Mouse (Mus musculus) heart, embryonic 15.5 days (tissue): ENCODE measurements around the gene Ildr1. TPM values are rescaled to one million over a fixed set of nuclear protein-coding genes. Genes with fewer than 3 reads are reported as not detected.

Experiments used
- ATAC-seq: fragments of 200-750 bp; cut with Nextera tagmentation; replicated peaks from 2 replicates; pipeline ENCODE4 v1.8.0; 2017; ENCODE audit warnings: low read depth, moderate TSS enrichment; ENCODE audit not compliant: insufficient number of reproducible peaks, insufficient read depth, low FRiP score
- H3K27ac ChIP-seq: fragments of 300-500 bp; sonication (generic); 2 replicates; pipeline ENCODE4 v1.5.1; 2015; ENCODE audit warnings: mild to moderate bottlenecking, inconsistent platforms
- H3K27me3 ChIP-seq: fragments of 300-500 bp; sonication (generic); 2 replicates; pipeline ENCODE4 v1.6.1; 2015; ENCODE audit warnings: inconsistent platforms
- H3K36me3 ChIP-seq: fragments of 300-500 bp; sonication (generic); 2 replicates; pipeline ENCODE4 v1.6.1; 2015; ENCODE audit warnings: mild to moderate bottlenecking, inconsistent platforms
- H3K4me1 ChIP-seq: fragments of 300-500 bp; sonication (generic); replicated peaks from 2 replicates; pipeline ENCODE4 v1.6.1; 2015; ENCODE audit warnings: inconsistent platforms
- H3K4me2 ChIP-seq: fragments of 300-500 bp; sonication (generic); 2 replicates; pipeline ENCODE4 v1.6.1; 2015; ENCODE audit warnings: inconsistent platforms, mild to moderate bottlenecking, moderate library complexity
- H3K4me3 ChIP-seq: fragments of 300-500 bp; sonication (generic); 2 replicates; pipeline ENCODE4 v1.5.1; 2015; ENCODE audit warnings: mild to moderate bottlenecking, inconsistent platforms
- H3K9ac ChIP-seq: fragments of 300-500 bp; sonication (generic); 2 replicates; pipeline ENCODE4 v1.6.1; 2015; ENCODE audit warnings: mild to moderate bottlenecking, inconsistent platforms
- H3K9me3 ChIP-seq: fragments of 300-500 bp; sonication (generic); replicated peaks from 2 replicates; pipeline ENCODE4 v1.6.1; 2016; ENCODE audit warnings: inconsistent platforms
- WGBS: fragments of 180-500 bp; shearing (Covaris S2); methylation state at CpG from one replicate; pipeline ENCODE4 v1.1.7; 2015; ENCODE audit warnings: mixed read lengths; 5-methylcytosine and 5-hydroxymethylcytosine counted together
- polyA plus RNA-seq: library from polyadenylated mRNA; unstranded; fragments of >200 nt; fragmentation: Nextera tagmentation; extraction: Ambion mirVana; gene quantifications from 2 replicates; pipeline ENCODE4 v1.2.1, GENCODE M21; 2015

Gene Ildr1
- polyA plus RNA-seq, 1 experiment from 2014 or later: 0.34 TPM

DNA sequence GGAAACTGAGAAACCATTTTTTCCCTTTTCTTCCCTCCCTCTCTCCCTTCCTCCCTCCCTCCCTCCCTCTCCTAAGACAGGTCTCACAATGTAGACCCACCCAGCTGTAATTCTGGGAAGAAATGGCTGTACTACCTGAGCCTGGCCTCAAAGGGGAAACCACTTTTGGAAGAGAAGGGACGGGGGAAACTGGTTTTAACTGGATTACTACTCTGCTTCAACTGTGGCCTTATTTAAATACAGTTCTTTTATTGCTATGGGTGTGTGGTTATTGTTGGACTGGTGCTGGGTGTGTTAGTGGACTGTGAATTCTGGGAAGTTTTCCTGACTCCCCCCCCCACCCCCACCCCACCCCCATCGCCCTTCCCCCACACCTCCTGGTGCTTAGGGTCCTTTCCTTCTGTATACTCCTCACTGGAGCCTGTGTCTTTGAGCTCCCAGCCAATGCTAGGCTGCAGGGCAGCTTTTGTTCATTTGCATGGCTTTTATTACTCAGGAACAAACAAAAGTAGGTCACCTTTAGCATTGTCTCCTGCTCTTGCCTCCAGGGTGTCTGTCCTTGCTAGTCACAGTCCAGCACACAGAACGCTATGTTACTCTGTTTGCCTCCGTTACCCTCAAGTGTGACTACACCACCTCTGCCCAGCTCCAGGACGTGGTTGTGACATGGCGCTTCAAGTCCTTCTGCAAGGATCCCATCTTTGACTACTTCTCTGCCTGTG, 14.1 kb downstream of the Ildr1 start:
- Histone ChIP-seq H3K9ac (no peak overlapping the region), H3K27ac (no peak overlapping the region), H3K27me3 (no peaks in the 10 kb centered on the region), H3K4me1 (no peaks in the 10 kb centered on the region), H3K4me2 (no peak overlapping the region), H3K4me3 (no peak overlapping the region), H3K9me3 (no peaks in the 10 kb centered on the region), H3K36me3 (no peaks in the 10 kb centered on the region)
- ATAC-seq: no peak
- WGBS: 68% methylated on average over 6 of the region's 6 CpGs

DNA sequence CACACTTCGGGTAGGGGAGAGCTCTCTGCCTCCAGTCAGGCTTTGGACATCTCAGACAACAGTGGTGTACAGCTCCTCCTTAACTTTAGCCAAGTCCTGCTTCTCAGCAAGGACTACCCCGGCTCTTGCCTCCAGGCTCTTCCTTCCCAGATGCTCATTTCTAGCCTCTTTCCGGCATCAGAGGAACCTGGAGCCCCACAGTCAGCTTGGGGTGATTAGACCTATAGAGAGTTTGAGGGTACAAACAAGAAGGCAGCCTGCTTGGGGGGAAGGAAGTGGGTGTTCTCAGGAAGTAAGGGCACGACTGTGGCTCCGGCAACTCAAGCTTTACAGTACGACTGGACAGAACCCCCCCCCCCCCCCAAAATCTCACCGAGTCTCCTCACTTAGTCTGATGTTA, 15.0 kb downstream of the Ildr1 start:
- H3K4me2 ChIP-seq: no peak overlapping the region
- no peak overlapping the region for H3K27ac ChIP-seq
- WGBS: 71% methylated on average over 7 of the region's 7 CpGs
- H3K36me3 ChIP-seq: no peaks in the 10 kb centered on the region
- no peaks in the 10 kb centered on the region for H3K9me3 ChIP-seq
- no peaks in the 10 kb centered on the region for H3K27me3 ChIP-seq
- H3K4me3 ChIP-seq: no peak overlapping the region
- H3K9ac ChIP-seq: no peak overlapping the region
- no peaks in the 10 kb centered on the region for H3K4me1 ChIP-seq
- no peak for ATAC-seq

DNA sequence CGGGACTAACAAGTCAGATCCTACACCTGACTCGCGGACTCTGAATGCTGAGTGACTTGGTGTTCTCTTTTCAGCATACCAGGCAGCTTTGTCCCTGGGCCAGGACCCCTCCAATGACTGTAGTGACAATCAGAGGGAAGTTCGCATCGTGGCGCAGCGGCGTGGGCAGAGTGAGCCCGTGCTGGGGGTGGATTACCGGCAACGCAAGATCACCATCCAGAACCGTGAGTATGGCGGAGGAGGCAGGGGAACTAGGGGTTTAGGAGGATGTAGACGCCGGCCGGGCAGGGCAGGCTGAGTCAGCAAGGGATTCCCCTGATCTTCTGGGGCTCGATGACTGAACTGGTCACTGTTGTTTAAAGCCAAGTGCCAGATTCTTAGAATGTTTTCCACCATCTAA, 15.6 kb downstream of the Ildr1 start:
- H3K4me1 ChIP-seq: no peaks in the 10 kb centered on the region
- WGBS: 87% methylated on average over 17 of the region's 17 CpGs
- H3K9me3 ChIP-seq: no peaks in the 10 kb centered on the region
- H3K4me3 ChIP-seq: no peak overlapping the region
- no peak overlapping the region for H3K27ac ChIP-seq
- no peak overlapping the region for H3K4me2 ChIP-seq
- ATAC-seq: no peak
- no peak overlapping the region for H3K9ac ChIP-seq
- no peaks in the 10 kb centered on the region for H3K27me3 ChIP-seq
- H3K36me3 ChIP-seq: no peaks in the 10 kb centered on the region

DNA sequence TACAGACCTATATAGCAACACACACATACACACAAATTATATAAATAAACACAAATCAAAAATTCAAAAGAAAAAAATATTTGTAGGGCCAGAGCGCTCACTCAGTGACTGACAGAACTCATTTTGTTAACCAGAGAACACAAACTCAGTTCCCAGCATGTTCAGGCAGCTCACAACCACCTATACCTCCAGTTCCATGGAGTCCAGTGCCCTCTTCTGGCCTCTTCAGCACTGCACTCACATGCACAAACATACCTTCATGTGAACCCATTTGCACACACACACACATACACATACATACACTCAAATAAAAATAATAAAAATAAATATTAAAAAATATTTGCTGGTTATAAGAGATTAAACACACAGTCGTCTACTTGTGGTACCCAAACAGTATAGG, 17.0 kb downstream of the Ildr1 start:
- 86% methylated on average over 2 of the region's 2 CpGs for WGBS
- no peak for ATAC-seq
- Histone ChIP-seq H3K27me3 (no peaks in the 10 kb centered on the region), H3K4me3 (no peak overlapping the region), H3K36me3 (no peaks in the 10 kb centered on the region), H3K9me3 (no peaks in the 10 kb centered on the region), H3K4me2 (no peak overlapping the region), H3K9ac (no peak overlapping the region), H3K27ac (no peak overlapping the region), H3K4me1 (no peaks in the 10 kb centered on the region)

DNA sequence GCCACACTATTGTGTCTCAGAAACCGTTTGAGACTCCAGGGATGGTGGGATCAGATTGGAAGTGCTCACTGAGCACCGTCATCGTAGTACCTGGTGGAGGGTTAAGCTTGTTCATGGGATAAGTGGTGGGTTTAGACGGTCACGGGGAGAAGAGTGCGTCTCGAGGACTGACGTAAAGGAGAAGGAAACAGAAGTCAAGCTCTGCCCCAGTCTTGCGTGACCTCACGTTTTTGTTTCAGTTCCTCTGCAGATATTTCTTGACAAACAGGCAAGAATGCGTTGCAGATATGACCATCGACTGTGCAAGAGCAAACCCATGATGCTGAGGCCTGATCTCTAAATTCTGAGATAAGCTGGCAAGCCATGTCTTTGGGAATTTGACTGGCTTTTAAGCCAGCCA, 18.0 kb downstream of the Ildr1 start:
- H3K36me3 ChIP-seq: no peaks in the 10 kb centered on the region
- H3K4me3 ChIP-seq: no peak overlapping the region
- H3K27ac ChIP-seq: no peak overlapping the region
- H3K27me3 ChIP-seq: no peaks in the 10 kb centered on the region
- no peak overlapping the region for H3K9ac ChIP-seq
- H3K4me1 ChIP-seq: no peaks in the 10 kb centered on the region
- ATAC-seq: no peak
- H3K4me2 ChIP-seq: no peak overlapping the region
- WGBS: 72% methylated on average over 12 of the region's 12 CpGs
- no peaks in the 10 kb centered on the region for H3K9me3 ChIP-seq

DNA sequence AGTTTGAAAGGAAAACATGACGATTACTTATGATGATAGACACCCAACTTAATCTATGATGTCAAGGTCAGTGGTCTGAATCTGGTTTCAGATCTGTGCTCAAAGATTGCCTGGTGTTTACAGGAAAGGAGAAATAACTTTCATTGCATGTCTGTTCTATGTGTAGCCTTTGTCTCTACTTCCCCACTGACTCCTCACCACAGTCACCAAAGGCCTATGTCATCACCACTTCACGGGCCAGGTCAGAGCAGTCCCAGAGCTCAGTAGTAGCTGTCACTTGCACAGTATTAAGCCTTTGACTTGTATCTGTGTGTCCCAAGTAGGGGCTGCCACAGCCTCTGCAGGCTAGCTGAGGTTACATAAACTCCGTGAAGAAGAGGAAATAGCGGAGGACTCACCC, 23.7 kb downstream of the Ildr1 start:
- Histone ChIP-seq H3K27ac (no peak overlapping the region), H3K36me3 (no peaks in the 10 kb centered on the region), H3K9me3 (no peaks in the 10 kb centered on the region), H3K9ac (no peak overlapping the region), H3K4me1 (no peaks in the 10 kb centered on the region), H3K4me2 (no peak overlapping the region), H3K27me3 (peaks cover 8% of the 10 kb centered on the region; the same call in 1 of the 2 replicates), H3K4me3 (no peak overlapping the region)
- WGBS: 74% methylated on average over 4 of the region's 4 CpGs
- ATAC-seq: no peak

DNA sequence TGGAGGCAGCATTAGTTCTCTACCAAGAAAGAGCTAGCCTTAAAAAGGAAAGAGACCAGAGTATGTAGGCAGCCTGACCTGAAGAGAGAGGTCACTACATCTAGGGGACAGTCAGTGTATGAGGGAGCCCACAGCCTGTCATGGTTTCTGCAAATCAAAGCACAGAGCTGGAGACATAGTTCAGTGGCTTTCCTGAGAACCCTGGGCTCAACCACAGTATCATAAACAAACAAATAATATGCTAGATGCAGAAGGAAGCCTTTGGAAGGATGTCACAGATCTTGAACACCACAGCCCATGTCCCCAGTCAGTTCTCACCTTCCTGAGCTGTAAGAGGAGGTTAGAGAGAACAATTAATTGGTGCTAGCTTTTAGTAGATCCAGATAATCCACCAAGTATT, 24.9 kb downstream of the Ildr1 start:
- Histone ChIP-seq H3K4me2 (no peak overlapping the region), H3K27ac (no peak overlapping the region), H3K4me1 (no peaks in the 10 kb centered on the region), H3K4me3 (no peak overlapping the region), H3K9me3 (no peaks in the 10 kb centered on the region), H3K9ac (no peak overlapping the region), H3K36me3 (no peaks in the 10 kb centered on the region), H3K27me3 (peaks cover 8% of the 10 kb centered on the region; the same call in 1 of the 2 replicates)
- ATAC-seq: no peak

DNA sequence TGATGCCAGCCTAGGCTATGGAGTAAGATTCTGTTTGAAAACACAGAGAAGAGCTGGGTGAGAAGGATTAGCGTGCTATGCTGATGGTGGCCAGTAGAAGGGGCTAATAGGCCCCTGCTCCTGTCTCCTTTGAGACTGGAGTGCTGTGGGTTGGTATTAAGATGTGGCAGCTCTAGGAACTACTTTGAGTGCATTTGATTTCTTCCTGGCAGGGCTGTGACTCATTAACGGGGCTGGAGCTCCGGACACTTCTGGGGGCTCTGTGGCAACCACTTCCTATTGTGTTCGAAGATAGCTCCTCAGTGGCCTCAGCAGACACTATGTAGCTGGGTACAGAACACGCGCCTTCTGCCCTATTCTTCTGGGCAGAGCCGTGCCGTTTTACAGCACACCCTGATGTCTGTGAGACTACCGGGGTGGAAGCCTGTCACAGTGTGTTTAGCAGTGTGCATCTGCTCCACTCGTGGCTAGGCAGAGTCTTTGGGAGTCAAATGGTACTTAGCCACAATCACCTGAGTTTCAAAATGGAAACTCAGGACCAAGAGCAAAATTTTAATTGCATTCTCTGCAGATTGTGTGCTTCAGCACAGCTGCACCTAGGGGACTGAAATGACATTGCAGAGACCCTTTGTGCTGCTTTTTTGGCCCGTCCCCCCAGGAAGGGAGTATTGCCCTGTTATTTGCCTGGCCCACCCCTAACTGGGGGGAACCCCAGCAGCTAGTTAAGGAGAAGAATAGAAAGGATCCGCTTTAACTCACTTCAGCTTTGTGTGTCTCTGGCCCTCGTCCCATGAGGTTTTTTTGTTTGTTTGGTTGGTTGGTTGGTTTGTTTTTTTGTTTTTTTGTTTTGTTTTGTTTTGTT, 26.6 kb downstream of the Ildr1 start:
- no peaks in the 10 kb centered on the region for H3K9me3 ChIP-seq
- peaks cover 8% of the 10 kb centered on the region; the same call in 1 of the 2 replicates for H3K27me3 ChIP-seq
- no peaks in the 10 kb centered on the region for H3K4me1 ChIP-seq
- WGBS: 62% methylated on average over 13 of the region's 13 CpGs
- no peaks in the 10 kb centered on the region for H3K36me3 ChIP-seq
- ATAC-seq: no peak
- H3K27ac ChIP-seq: no peak overlapping the region
- H3K4me3 ChIP-seq: no peak overlapping the region
- no peak overlapping the region for H3K9ac ChIP-seq
- H3K4me2 ChIP-seq: no peak overlapping the region

DNA sequence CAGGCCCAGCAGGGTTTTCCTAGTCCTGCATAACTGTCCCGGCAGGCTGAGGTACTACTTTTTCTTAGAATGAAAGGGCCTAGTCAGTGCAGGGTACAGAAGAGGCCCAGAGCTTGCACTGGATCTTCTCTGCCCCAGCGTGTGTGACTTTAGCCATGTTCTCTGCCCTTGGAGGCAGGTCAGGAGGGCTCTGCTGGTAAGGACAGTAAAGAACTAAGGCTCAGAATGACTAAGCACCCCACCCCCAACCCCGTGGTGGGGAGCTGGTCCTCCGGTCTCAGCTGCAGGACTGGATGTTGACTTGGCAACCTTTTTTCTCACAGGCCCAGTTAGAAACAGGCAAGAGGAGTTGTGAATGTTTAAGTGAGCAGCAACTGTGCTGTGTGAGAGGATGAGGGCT, 29.0 kb downstream of the Ildr1 start:
- Histone ChIP-seq H3K4me1 (no peaks in the 10 kb centered on the region), H3K27ac (no peak overlapping the region), H3K4me3 (no peak overlapping the region), H3K27me3 (peaks cover 8% of the 10 kb centered on the region; the same call in 1 of the 2 replicates), H3K9ac (no peak overlapping the region), H3K9me3 (no peaks in the 10 kb centered on the region), H3K36me3 (no peaks in the 10 kb centered on the region), H3K4me2 (peak overlapping the region; percentile 43; the same call in 1 of the 2 replicates)
- no peak for ATAC-seq
- WGBS: 19% methylated on average over 4 of the region's 4 CpGs

DNA sequence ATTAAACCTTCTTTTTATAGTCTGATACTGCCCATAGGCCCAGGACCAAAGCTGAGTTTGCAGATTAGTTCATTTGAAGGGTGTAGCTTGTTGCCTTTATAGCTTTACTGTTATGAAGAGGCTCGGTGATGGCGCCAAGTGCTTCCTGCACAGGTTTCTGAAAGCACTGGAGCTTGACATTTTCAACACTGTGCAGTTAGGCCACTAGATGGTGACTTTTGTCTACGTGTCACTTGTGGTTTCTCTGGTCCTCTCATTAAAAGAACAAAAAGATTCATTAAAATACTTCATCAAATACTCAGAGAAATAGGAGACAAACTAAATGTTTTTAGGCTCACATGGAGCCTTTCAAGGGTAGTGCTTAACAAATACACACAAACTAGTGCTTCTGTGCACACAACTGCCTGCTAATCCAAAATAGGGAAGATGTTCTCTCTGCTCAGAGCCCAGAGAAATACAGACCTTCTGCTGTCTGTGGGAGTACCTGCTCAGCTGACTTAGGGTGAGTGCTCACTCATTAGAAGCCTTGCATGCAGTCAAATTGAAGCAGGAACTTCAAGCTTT, 30.2 kb downstream of the Ildr1 start:
- H3K4me1 ChIP-seq: no peaks in the 10 kb centered on the region
- H3K27ac ChIP-seq: no peak overlapping the region
- H3K9ac ChIP-seq: no peak overlapping the region
- H3K36me3 ChIP-seq: no peaks in the 10 kb centered on the region
- no peak for ATAC-seq
- H3K4me2 ChIP-seq: no peak overlapping the region
- H3K9me3 ChIP-seq: no peaks in the 10 kb centered on the region
- WGBS: 52% methylated on average over 3 of the region's 3 CpGs
- H3K27me3 ChIP-seq: peaks cover 8% of the 10 kb centered on the region; the same call in 1 of the 2 replicates
- no peak overlapping the region for H3K4me3 ChIP-seq

DNA sequence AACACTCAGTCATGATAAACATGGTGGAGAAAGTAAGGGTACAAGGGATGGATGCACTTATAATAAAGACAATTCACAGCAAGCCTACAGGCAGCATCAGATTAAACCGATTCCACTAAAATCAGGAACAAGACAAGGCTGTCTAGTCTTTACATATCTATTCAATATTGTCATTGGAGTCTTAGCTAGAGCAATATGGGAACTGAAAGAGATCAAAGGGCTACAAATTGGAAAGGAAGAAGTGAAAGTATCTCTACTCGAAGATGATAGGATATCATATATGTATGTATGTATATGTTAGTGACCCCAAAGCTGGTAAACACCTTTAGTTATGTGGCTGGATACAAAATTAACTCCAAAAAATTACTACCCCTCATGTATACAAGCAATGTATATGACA, 35.2 kb downstream of the Ildr1 start:
- Histone ChIP-seq H3K27ac (no peak overlapping the region), H3K4me3 (no peak overlapping the region), H3K4me2 (no peak overlapping the region), H3K36me3 (no peaks in the 10 kb centered on the region), H3K27me3 (no peaks in the 10 kb centered on the region), H3K9ac (no peak overlapping the region), H3K4me1 (no peaks in the 10 kb centered on the region), H3K9me3 (no peaks in the 10 kb centered on the region)
- ATAC-seq: no peak
- 74% methylated on average over 2 of the region's 2 CpGs for WGBS
